Mouse (Mus musculus) kidney, embryonic 14.5 days (tissue): ENCODE results near the gene Catsperd. TPM values are rescaled to one million over a fixed set of nuclear protein-coding genes. Genes with fewer than 3 reads are reported as not detected.
"Not testable (repeated sequence)": the region's sequence is repeated elsewhere in the genome, so short reads cannot be mapped to it uniquely, and the experiment has no call there.

Experiments
- ATAC-seq: fragments of 200-750 bp; cut with Nextera tagmentation; 2 replicates; pipeline ENCODE4 v1.8.0; 2017; ENCODE audit warnings: moderate number of reproducible peaks, mild to moderate bottlenecking, moderate TSS enrichment, moderate library complexity; ENCODE audit not compliant: low FRiP score, low TSS enrichment
- H3K27ac ChIP-seq: fragments of 300-500 bp; sonication (generic); 2 replicates; pipeline ENCODE4 v1.5.1; 2014; ENCODE audit warnings: low read depth, mild to moderate bottlenecking, low read length, moderate library complexity, mixed read lengths
- H3K27me3 ChIP-seq: fragments of 300-500 bp; sonication (generic); 2 replicates; pipeline ENCODE4 v1.6.1; 2014; ENCODE audit warnings: mild to moderate bottlenecking, low read length; ENCODE audit not compliant: control insufficient read depth, insufficient read depth
- H3K36me3 ChIP-seq: fragments of 300-500 bp; sonication (generic); 2 replicates; pipeline ENCODE4 v1.6.1; 2014; ENCODE audit warnings: low read length, mixed read lengths; ENCODE audit not compliant: control insufficient read depth, insufficient read depth
- H3K4me1 ChIP-seq: fragments of 300-500 bp; sonication (generic); 2 replicates; pipeline ENCODE4 v1.6.1; 2014; ENCODE audit warnings: low read length, mixed read lengths; ENCODE audit not compliant: control insufficient read depth, insufficient read depth
- H3K4me2 ChIP-seq: fragments of 300-500 bp; sonication (generic); replicated peaks from 2 replicates; pipeline ENCODE4 v1.6.1; 2014; ENCODE audit warnings: low read depth, mild to moderate bottlenecking, low read length
- H3K4me3 ChIP-seq: fragments of 300-500 bp; sonication (generic); 2 replicates; pipeline ENCODE4 v1.5.1; 2014; ENCODE audit warnings: mild to moderate bottlenecking, low read length
- H3K9ac ChIP-seq: fragments of 300-500 bp; sonication (generic); 2 replicates; pipeline ENCODE4 v1.6.1; 2014; ENCODE audit warnings: low read depth, mild to moderate bottlenecking, low read length, moderate library complexity
- H3K9me3 ChIP-seq: fragments of 300-500 bp; sonication (generic); 2 replicates; pipeline ENCODE4 v1.6.1; 2016; ENCODE audit warnings: low read length; ENCODE audit not compliant: control insufficient read depth
- WGBS: fragments of 180-500 bp; shearing (Covaris S2); extraction: QIAGEN DNeasy Blood & Tissue Kit; methylation state at CpG from one replicate; pipeline ENCODE4 v1.1.7; 2014; 5-methylcytosine and 5-hydroxymethylcytosine counted together
- polyA plus RNA-seq: library from polyadenylated mRNA; unstranded; fragments of >200 nt; fragmentation: Nextera tagmentation; extraction: Ambion mirVana; gene quantifications from 2 replicates; pipeline ENCODE4 v1.2.1, GENCODE M21; 2014

The Catsperd gene
- polyA plus RNA-seq, 1 experiment from 2014 or later = 1.2 TPM

DNA sequence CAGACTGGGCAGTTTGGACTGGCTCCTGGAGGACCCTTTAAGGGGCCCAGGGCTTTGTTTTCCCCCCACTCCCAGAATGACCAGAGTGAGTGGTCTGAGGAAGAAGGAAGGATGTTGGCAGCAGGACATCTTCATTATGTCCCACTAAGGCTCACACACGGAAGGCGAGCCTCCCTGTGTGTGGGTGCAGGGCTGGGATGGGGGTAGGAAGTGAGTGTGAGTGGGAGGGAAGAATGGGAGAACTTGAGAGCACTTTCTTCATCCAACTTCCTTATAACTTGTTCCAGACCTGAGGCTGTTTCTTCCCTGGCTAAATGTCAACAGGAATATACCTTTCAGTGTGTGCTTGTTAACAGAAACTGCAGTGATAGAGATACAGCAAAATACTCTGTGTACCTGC is 16.6 kb upstream of the Catsperd start:
- Histone ChIP-seq H3K27me3 (no peaks in the 10 kb centered on the region), H3K36me3 (peaks cover 37% of the 10 kb centered on the region), H3K4me2 (no peak overlapping the region), H3K9me3 (no peaks in the 10 kb centered on the region), H3K4me3 (no peak overlapping the region), H3K9ac (no peak overlapping the region), H3K4me1 (peaks cover 19% of the 10 kb centered on the region), H3K27ac (no peak overlapping the region)
- WGBS = 69% methylated on average over 2 of the region's 2 CpGs
- ATAC-seq = no peak

DNA sequence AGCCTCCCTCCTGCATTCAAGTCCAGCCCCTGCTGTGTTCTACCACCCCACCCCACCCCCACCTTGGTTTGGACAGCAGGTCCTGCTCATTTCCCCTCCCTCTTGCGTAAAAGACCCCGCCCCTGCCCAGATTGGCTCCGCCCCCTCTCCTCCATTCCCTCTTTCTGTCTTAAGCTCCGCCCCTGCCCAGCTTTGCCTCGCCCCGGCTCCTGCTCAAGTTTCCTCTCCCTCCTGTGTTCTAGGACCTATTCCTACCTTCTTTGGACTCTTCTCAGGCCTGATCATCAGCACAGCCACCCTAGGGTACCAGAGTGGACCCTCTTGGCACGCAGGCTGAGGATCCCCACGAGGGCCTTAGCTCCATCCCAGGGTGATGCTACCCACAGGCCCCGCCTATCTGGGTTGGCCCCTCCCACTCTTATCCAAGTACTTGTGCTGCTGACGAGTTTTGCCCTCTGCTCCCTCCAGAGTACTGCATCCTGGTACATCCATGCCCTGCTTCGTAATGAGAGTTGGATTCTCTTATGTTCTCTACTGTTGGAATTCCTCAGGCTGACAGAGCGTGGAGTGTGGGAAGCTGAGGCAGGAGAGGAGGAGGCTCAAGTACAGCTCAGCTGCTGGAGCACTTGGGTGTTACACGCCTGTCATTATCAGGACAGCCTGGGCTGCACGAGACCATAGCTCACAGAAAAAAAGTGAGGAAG is 15.9 kb upstream of the Catsperd start:
- Histone ChIP-seq H3K36me3 (peaks cover 37% of the 10 kb centered on the region), H3K27ac (no peak overlapping the region), H3K4me2 (no peak overlapping the region), H3K4me1 (peaks cover 19% of the 10 kb centered on the region), H3K9me3 (no peaks in the 10 kb centered on the region), H3K4me3 (no peak overlapping the region), H3K27me3 (no peaks in the 10 kb centered on the region), H3K9ac (no peak overlapping the region)
- no peak; the same call in 1 of the 2 replicates for ATAC-seq
- WGBS = 17% methylated on average over 14 of the region's 14 CpGs

DNA sequence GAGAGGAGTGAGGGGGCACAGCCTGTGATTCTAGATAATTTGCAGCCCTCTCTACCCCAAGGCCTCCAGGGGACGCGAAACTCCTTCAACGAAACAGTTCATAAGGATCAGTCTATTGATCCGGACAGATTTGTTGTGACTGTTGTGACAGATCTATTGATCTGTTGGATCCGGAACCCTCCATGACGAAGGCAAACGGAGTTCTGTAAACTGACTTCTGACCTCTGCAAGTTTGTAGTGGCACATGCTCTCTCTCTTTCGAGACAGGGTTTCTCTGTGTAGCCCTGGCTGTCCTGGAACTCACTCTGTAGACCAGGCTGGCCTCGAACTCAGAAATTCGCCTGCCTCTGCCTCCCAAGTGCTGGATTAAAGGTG is 15.4 kb upstream of the Catsperd start:
- not testable (repeated sequence) for H3K27me3 ChIP-seq, H3K9me3 ChIP-seq, H3K9ac ChIP-seq, H3K27ac ChIP-seq, ATAC-seq, H3K4me3 ChIP-seq, H3K4me2 ChIP-seq
- whole genome bisulfite sequencing = 87% methylated on average over 10 of the region's 10 CpGs
- H3K36me3 ChIP-seq = peaks cover 37% of the 10 kb centered on the region
- H3K4me1 ChIP-seq = peaks cover 19% of the 10 kb centered on the region

DNA sequence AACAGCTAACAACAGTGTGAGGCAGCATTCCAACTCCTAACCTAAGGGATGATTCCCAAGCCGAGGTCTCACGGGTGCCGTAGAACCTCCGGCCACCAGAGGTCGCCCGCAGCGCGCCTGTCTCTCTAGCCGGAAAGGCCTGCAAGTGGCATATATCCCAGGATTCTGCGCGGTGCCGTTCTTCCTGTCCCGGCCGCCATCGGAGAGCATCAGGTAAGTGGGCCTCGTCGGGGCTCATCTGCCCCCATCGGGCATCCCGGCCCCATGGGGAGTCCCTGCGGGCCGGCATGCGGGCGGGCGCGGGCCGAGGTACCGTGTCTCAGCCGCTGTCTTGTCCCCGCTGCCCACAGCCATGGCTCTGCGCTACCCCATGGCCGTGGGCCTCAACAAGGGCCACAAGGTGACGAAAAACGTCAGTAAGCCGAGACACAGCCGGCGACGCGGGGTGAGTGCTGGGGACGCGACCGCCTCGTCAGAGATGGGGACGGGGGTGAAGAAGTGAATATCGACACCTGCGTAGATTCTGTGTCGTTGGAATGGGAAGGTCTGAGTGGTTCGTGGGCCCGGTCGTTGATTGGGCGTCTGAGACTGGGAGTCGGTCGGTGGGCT is 14.6 kb upstream of the Catsperd start, which contains the start of gene Rpl36:
Gene Rpl36 (plus strand): TSS at position 181 of the 609 bp plus-strand sequence.
- peaks cover 18% of the 10 kb centered on the region for H3K4me1 ChIP-seq
- peak; percentile 58 for ATAC-seq
- peak within 1 kb of the TSS; percentile 90 for H3K27ac ChIP-seq
- H3K36me3 ChIP-seq = peaks cover 42% of the 10 kb centered on the region
- peak within 1 kb of the TSS; percentile 86 for H3K4me2 ChIP-seq
- WGBS = under 1% methylated on average over 52 of the region's 52 CpGs
- H3K27me3 ChIP-seq = no peaks in the 10 kb centered on the region
- H3K4me3 ChIP-seq = peak within 1 kb of the TSS; percentile 78
- no peaks in the 10 kb centered on the region for H3K9me3 ChIP-seq
- H3K9ac ChIP-seq = peak within 1 kb of the TSS; percentile 87

DNA sequence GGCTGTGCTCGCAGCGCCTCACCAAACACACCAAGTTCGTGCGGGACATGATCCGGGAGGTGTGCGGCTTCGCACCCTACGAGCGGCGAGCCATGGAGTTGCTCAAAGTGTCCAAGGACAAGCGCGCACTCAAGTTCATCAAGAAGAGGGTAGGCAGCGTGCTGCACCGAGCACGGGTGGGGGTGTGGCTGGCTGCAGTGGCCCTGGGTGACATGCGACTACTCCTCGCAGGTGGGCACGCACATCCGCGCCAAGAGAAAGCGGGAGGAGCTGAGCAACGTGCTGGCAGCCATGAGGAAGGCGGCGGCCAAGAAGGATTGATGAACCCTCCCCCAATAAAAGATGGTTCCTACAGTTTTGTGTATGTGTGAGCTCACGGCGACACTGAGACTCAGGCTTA is 14.1 kb upstream of the Catsperd start:
- peak overlapping the region; percentile 90; the same call in 1 of the 2 replicates for H3K27ac ChIP-seq
- peak overlapping the region; percentile 86 for H3K4me2 ChIP-seq
- not testable (repeated sequence) for H3K9me3 ChIP-seq, ATAC-seq, H3K27me3 ChIP-seq
- WGBS = under 1% methylated on average over 26 of the region's 26 CpGs
- H3K9ac ChIP-seq = peak overlapping the region; percentile 87
- peak overlapping the region; percentile 78 for H3K4me3 ChIP-seq
- peaks cover 48% of the 10 kb centered on the region for H3K36me3 ChIP-seq
- H3K4me1 ChIP-seq = peaks cover 13% of the 10 kb centered on the region

DNA sequence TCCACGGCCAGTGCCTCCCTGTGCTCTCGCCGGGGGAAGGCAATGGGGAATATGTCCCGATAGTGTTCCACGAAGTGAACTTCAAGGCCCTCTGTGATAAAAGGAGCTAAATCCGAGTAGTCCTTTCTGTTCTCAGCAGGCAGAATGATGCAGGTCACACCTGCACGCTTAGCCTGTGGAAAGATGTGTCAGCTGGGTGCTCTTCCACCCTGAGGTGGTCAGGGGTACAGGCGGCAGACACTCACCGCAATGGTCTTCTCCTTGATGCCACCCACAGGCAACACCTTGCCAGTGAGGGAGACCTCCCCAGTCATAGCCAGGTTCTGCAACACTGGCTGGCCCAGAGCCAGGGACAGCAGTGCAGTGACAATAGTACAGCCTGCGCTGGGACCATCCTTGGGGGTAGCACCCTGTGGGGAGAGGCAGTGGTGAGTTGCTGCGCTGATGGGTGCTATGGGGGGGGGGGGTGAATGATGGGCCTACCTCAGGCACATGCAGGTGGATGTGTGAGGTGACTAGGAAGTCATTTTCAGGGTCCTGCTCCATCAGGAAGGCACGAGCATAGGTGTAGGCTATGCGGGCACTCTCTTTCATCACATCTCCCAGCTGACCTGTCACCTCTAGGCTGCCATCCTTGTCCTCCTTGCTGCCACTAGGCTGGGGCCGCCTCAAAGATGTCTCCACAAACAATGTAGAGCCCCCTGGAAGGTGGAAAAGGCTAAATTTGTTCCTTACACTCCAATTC is 13.4 kb upstream of the Catsperd start:
- Histone ChIP-seq H3K27me3 (no peaks in the 10 kb centered on the region), H3K27ac (no peak overlapping the region)
- ATAC-seq = no peak

DNA sequence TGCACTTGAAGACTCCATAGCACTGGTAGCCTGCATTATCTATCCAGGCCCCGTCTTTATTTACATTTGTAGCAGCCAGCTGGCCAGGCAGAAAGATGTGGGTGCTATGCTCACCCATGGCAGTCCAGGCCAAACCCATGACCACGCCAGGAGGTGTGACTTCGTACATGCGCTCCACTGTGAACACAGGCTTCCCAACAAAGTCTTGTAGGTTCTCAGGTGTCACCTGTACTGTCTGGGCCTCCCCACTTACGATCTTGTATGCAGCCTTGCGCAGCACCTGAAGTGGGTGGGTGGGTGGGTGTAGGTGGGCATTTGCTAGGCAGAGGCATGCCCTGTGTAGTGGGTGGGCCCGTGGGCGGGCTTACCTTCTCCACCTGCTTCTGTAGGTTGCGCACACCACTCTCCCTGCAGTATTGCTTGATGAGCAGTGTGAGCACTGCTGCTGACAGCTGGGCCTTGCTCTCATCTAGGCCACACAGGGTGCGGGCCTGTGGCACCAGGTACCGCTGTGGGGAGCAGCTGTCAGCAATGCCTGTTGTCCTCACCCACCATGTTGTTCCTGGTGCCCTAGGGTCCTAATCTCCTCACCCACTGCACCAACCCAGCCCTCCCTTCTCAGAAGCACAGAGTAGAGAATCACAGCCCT is 12.7 kb upstream of the Catsperd start:
- WGBS = 87% methylated on average over 11 of the region's 11 CpGs
- Histone ChIP-seq H3K4me2 (peak overlapping the region; percentile 86), H3K36me3 (peaks cover 62% of the 10 kb centered on the region), H3K4me1 (peaks cover 12% of the 10 kb centered on the region), H3K9me3 (no peaks in the 10 kb centered on the region), H3K9ac (no peak overlapping the region; the same call in 1 of the 2 replicates), H3K27me3 (no peaks in the 10 kb centered on the region), H3K4me3 (no peak overlapping the region), H3K27ac (no peak overlapping the region)
- ATAC-seq = no peak

More for the DNA sequence above, 13.4 kb upstream of the Catsperd start:
- Histone ChIP-seq H3K4me2 (peak overlapping the region; percentile 86), H3K9me3 (no peaks in the 10 kb centered on the region), H3K9ac (peak overlapping the region; percentile 87), H3K4me3 (peak overlapping the region; percentile 78), H3K4me1 (peaks cover 12% of the 10 kb centered on the region), H3K36me3 (peaks cover 55% of the 10 kb centered on the region)
- WGBS = 22% methylated on average over 14 of the region's 14 CpGs

DNA sequence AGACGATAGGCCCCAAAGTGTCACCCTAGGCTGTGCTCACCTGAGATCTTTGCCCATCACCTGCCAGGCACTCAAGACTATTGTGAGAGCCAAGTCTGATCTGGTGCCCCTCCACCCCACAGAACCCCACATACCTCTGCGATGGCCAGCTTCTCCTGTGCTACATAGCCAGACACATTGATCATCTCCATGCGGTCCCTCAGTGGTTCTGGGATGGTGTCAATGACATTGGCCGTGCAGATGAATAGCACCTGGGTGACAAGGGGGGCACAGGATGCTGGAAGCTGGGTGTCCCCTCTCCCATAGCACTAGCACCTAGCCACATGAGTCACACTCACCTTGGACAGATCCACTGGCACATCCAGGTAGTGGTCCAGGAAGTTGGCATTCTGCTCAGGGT is 12.2 kb upstream of the Catsperd start:
- peaks cover 67% of the 10 kb centered on the region for H3K36me3 ChIP-seq
- H3K9ac ChIP-seq = no peak overlapping the region
- H3K4me1 ChIP-seq = peaks cover 12% of the 10 kb centered on the region
- H3K27ac ChIP-seq = no peak overlapping the region
- H3K9me3 ChIP-seq = no peaks in the 10 kb centered on the region
- WGBS = 92% methylated on average over 4 of the region's 4 CpGs
- ATAC-seq = no peak
- no peak overlapping the region for H3K4me3 ChIP-seq
- no peak overlapping the region for H3K4me2 ChIP-seq
- no peaks in the 10 kb centered on the region for H3K27me3 ChIP-seq
